Mouse (Mus musculus) CD4-positive, CD25-positive, alpha-beta regulatory T cell, adult 4 months (primary cell): ENCODE measurements around the gene 1500009C09Rik. TPM values are rescaled to one million over a fixed set of nuclear protein-coding genes. Genes with fewer than 3 reads are reported as not detected.

Experiments used
- ATAC-seq: one replicate; pipeline ENCODE4 v1.8.0; 2017
- polyA plus RNA-seq, 2 experiments: library from polyadenylated mRNA; unstranded; fragments of 100-300 nt; shearing (Covaris generic); gene quantifications; one replicate each; pipeline ENCODE4 v1.2.1; 2017

The 1500009C09Rik gene
- polyA plus RNA-seq, 2 experiments from 2014 or later = not detected

GRCm38 (mm10) chr15:82255944-82256383, 3.8 kb downstream of the 1500009C09Rik start:
- no peak for ATAC-seq

GRCm38 (mm10) chr15:82259510-82259909, 7.3 kb downstream of the 1500009C09Rik start:
- no peak for ATAC-seq

- ATAC-seq = no peak
These were observed 14.2 kb downstream of the 1500009C09Rik start for GRCm38 (mm10) chr15:82266356-82266755.

- no peak for ATAC-seq
These were observed 16.0 kb downstream of the 1500009C09Rik start for GRCm38 (mm10) chr15:82268185-82268584.

GRCm38 (mm10) chr15:82268783-82269182, 16.6 kb downstream of the 1500009C09Rik start:
- no peak for ATAC-seq

- no peak for ATAC-seq
These were observed 19.0 kb downstream of the 1500009C09Rik start for GRCm38 (mm10) chr15:82271201-82271600.

GRCm38 (mm10) chr15:82272295-82272694, 20.1 kb downstream of the 1500009C09Rik start:
- no peak for ATAC-seq

GRCm38 (mm10) chr15:82274593-82274926, 22.4 kb downstream of the 1500009C09Rik start, which contains the start of gene Sept3:
Gene Sept3 (plus strand): TSS chr15:82274893.
- ATAC-seq = no peak

GRCm38 (mm10) chr15:82274927-82275901, 23.0 kb downstream of the 1500009C09Rik start:
- ATAC-seq = no peak

- ATAC-seq = no peak
These were observed 25.4 kb downstream of the 1500009C09Rik start for GRCm38 (mm10) chr15:82277591-82277990.

- no peak for ATAC-seq
These were observed 28.4 kb downstream of the 1500009C09Rik start for GRCm38 (mm10) chr15:82280638-82281037.

- no peak for ATAC-seq
These were observed 34.0 kb downstream of the 1500009C09Rik start for GRCm38 (mm10) chr15:82286157-82286556.

GRCm38 (mm10) chr15:82290252-82290651, 38.1 kb downstream of the 1500009C09Rik start:
- peak; percentile 91 for ATAC-seq

- no peak for ATAC-seq
These were observed 40.7 kb downstream of the 1500009C09Rik start for GRCm38 (mm10) chr15:82292851-82293250.

GRCm38 (mm10) chr15:82293271-82293711, 41.1 kb downstream of the 1500009C09Rik start:
- no peak for ATAC-seq

GRCm38 (mm10) chr15:82294059-82294458, 41.9 kb downstream of the 1500009C09Rik start:
- ATAC-seq = no peak

- no peak for ATAC-seq
These were observed 46.8 kb downstream of the 1500009C09Rik start, which contains the start of gene Wbp2nl for GRCm38 (mm10) chr15:82298764-82299561. Gene Wbp2nl (plus strand): TSS chr15:82298954.

GRCm38 (mm10) chr15:82307107-82307506, 54.9 kb downstream of the 1500009C09Rik start:
- no peak for ATAC-seq

GRCm38 (mm10) chr15:82308416-82308815, 56.2 kb downstream of the 1500009C09Rik start:
- no peak for ATAC-seq
